Mouse (Mus musculus): ENCODE data around the gene Slc16a14.

- TF ChIP-seq CTCF (IDR thresholded peaks at IDR 0.05; ENCODE audit: low read depth) (no peak), EP300 (IDR thresholded peaks at IDR 0.05; ENCODE audit: low read depth) (no peak)
Observed at GRCm38 (mm10) chr1:84890005-84890393, 44.9 kb downstream of the Slc16a14 start.
